Mouse (Mus musculus) G1E (cell line): ENCODE results near the gene Aldh3b1.

ENCODE experiments used
- CTCF ChIP-seq: IDR thresholded peaks from 2 replicates; pipeline ENCODE4 v1.5.1; 2012; ENCODE audit warnings: low read depth, low read length, inconsistent platforms, mixed read lengths
- GATA1 ChIP-seq: IDR thresholded peaks from 2 replicates; pipeline ENCODE4 v1.6.1; 2012; ENCODE audit warnings: borderline replicate concordance, low read length, inconsistent platforms, mixed read lengths
- GATA2 ChIP-seq: IDR thresholded peaks from 2 replicates; pipeline ENCODE4 v1.6.1; 2012; ENCODE audit warnings: low read depth, low read length, inconsistent platforms, borderline replicate concordance
- POLR2AphosphoS5 ChIP-seq: IDR thresholded peaks from 2 replicates; pipeline ENCODE4 v1.6.1; 2012; ENCODE audit warnings: low read depth, low read length, inconsistent platforms; ENCODE audit not compliant: insufficient replicate concordance
- TAL1 ChIP-seq: conservative IDR thresholded peaks from 2 replicates; pipeline ENCODE4 v1.6.1; 2012; ENCODE audit warnings: low read depth, low read length, inconsistent platforms, mixed read lengths

GRCm38 (mm10) chr19:3923586-3923985, 6.0 kb downstream of the Aldh3b1 start:
- no peak for TF ChIP-seq CTCF
- TF ChIP-seq GATA1: no peak
- no peak for TF ChIP-seq POLR2AphosphoS5
- no peak for TF ChIP-seq TAL1
- no peak for TF ChIP-seq GATA2
